Mouse (Mus musculus): ENCODE results near the gene Lhfpl2. TPM values are rescaled to one million over a fixed set of nuclear protein-coding genes. Genes with fewer than 3 reads are reported as not detected.
A peak's percentile ranks its signal among the peaks of the same experiment; 100 is the strongest.

Gene Lhfpl2
- polyA plus RNA-seq, 1 experiment from 2014 or later: 10.2 TPM

- peak; percentile 89 for ATAC-seq
Observed at GRCm38 (mm10) chr13:94159478-94160220, 102.1 kb downstream of the Lhfpl2 start.

GRCm38 (mm10) chr13:94164501-94164900, 106.9 kb downstream of the Lhfpl2 start:
- Histone ChIP-seq H3K36me3 (ENCODE audit: control insufficient read depth, insufficient read depth) (no peaks in the 10 kb centered on the region), H3K4me2 (replicated peaks; ENCODE audit: low read depth) (no peak overlapping the region), H3K9me3 (ENCODE audit: control insufficient read depth) (no peaks in the 10 kb centered on the region), H3K4me3 (ENCODE audit: low read depth, low read length) (no peak overlapping the region), H3K9ac (ENCODE audit: low read depth, low read length) (no peak overlapping the region), H3K27me3 (replicated peaks; ENCODE audit: control insufficient read depth, insufficient read depth, low read length) (no peaks in the 10 kb centered on the region), H3K27ac (ENCODE audit: low read depth, low read length) (peak overlapping the region; percentile 22), H3K4me1 (replicated peaks; ENCODE audit: control insufficient read depth, insufficient read depth, low read length) (peaks cover 11% of the 10 kb centered on the region; the same call in 1 of the 2 replicates)
- no peak for TF ChIP-seq CTCF (IDR thresholded peaks at IDR 0.05; ENCODE audit: low read depth)
- ATAC-seq: no peak
- WGBS: 37% methylated on average over 6 of the region's 6 CpGs

More at GRCm38 (mm10) chr13:94159478-94160220, 102.1 kb downstream of the Lhfpl2 start:
- 41% methylated on average over 7 of the region's 7 CpGs for WGBS
- H3K4me3 ChIP-seq (ENCODE audit: low read depth, low read length): no peak overlapping the region
- no peaks in the 10 kb centered on the region for H3K36me3 ChIP-seq (ENCODE audit: control insufficient read depth, insufficient read depth)
- no peak for TF ChIP-seq CTCF (IDR thresholded peaks at IDR 0.05; ENCODE audit: low read depth)
- peak overlapping the region; percentile 42 for H3K4me2 ChIP-seq (replicated peaks; ENCODE audit: low read depth)
- H3K27me3 ChIP-seq (replicated peaks; ENCODE audit: control insufficient read depth, insufficient read depth, low read length): no peaks in the 10 kb centered on the region
- no peaks in the 10 kb centered on the region for H3K9me3 ChIP-seq (ENCODE audit: control insufficient read depth)
- H3K27ac ChIP-seq (ENCODE audit: low read depth, low read length): peak overlapping the region; percentile 88
- 0 out of 2 replicates have a peak overlapping the region, but pooled peaks have one; percentile 17 for H3K9ac ChIP-seq (ENCODE audit: low read depth, low read length)
- H3K4me1 ChIP-seq (replicated peaks; ENCODE audit: control insufficient read depth, insufficient read depth, low read length): peaks cover 17% of the 10 kb centered on the region; the same call in 1 of the 2 replicates

- no peak for TF ChIP-seq CTCF (IDR thresholded peaks at IDR 0.05; ENCODE audit: low read depth)
- Histone ChIP-seq H3K4me3 (ENCODE audit: low read depth, low read length) (no peak overlapping the region), H3K36me3 (ENCODE audit: control insufficient read depth, insufficient read depth) (no peaks in the 10 kb centered on the region), H3K4me2 (replicated peaks; ENCODE audit: low read depth) (no peak overlapping the region), H3K4me1 (replicated peaks; ENCODE audit: control insufficient read depth, insufficient read depth, low read length) (0 out of 2 replicates have a peak, but pooled peaks cover 9% of the 10 kb centered on the region), H3K27me3 (replicated peaks; ENCODE audit: control insufficient read depth, insufficient read depth, low read length) (no peaks in the 10 kb centered on the region), H3K27ac (ENCODE audit: low read depth, low read length) (no peak overlapping the region), H3K9me3 (ENCODE audit: control insufficient read depth) (no peaks in the 10 kb centered on the region), H3K9ac (ENCODE audit: low read depth, low read length) (no peak overlapping the region)
- 82% methylated on average over 5 of the region's 5 CpGs for WGBS
- ATAC-seq: no peak
Observed at GRCm38 (mm10) chr13:94168319-94168718, 110.7 kb downstream of the Lhfpl2 start.

- no peaks in the 10 kb centered on the region for H3K36me3 ChIP-seq (ENCODE audit: control insufficient read depth, insufficient read depth)
- WGBS: 79% methylated on average over 6 of the region's 6 CpGs
Observed at GRCm38 (mm10) chr13:94169325-94169916, 111.8 kb downstream of the Lhfpl2 start.

GRCm38 (mm10) chr13:94171612-94172011, 114.0 kb downstream of the Lhfpl2 start:
- ATAC-seq: no peak
- Histone ChIP-seq H3K27me3 (replicated peaks; ENCODE audit: control insufficient read depth, insufficient read depth, low read length) (no peaks in the 10 kb centered on the region), H3K36me3 (ENCODE audit: control insufficient read depth, insufficient read depth) (no peaks in the 10 kb centered on the region), H3K4me3 (ENCODE audit: low read depth, low read length) (no peak overlapping the region), H3K9me3 (ENCODE audit: control insufficient read depth) (no peaks in the 10 kb centered on the region), H3K4me1 (replicated peaks; ENCODE audit: control insufficient read depth, insufficient read depth, low read length) (0 out of 2 replicates have a peak, but pooled peaks cover 12% of the 10 kb centered on the region), H3K4me2 (replicated peaks; ENCODE audit: low read depth) (no peak overlapping the region), H3K27ac (ENCODE audit: low read depth, low read length) (no peak overlapping the region; the same call in 1 of the 2 replicates), H3K9ac (ENCODE audit: low read depth, low read length) (no peak overlapping the region)
- 44% methylated on average over 5 of the region's 5 CpGs for WGBS
- TF ChIP-seq CTCF (IDR thresholded peaks at IDR 0.05; ENCODE audit: low read depth): no peak

More at GRCm38 (mm10) chr13:94169325-94169916, 111.8 kb downstream of the Lhfpl2 start:
- H3K4me1 ChIP-seq (replicated peaks; ENCODE audit: control insufficient read depth, insufficient read depth, low read length): 0 out of 2 replicates have a peak, but pooled peaks cover 9% of the 10 kb centered on the region
- H3K9me3 ChIP-seq (ENCODE audit: control insufficient read depth): no peaks in the 10 kb centered on the region
- no peak for ATAC-seq
- no peak for TF ChIP-seq CTCF (IDR thresholded peaks at IDR 0.05; ENCODE audit: low read depth)
- no peak overlapping the region for H3K4me3 ChIP-seq (ENCODE audit: low read depth, low read length)
- no peak overlapping the region for H3K4me2 ChIP-seq (replicated peaks; ENCODE audit: low read depth)
- no peaks in the 10 kb centered on the region for H3K27me3 ChIP-seq (replicated peaks; ENCODE audit: control insufficient read depth, insufficient read depth, low read length)
- no peak overlapping the region for H3K27ac ChIP-seq (ENCODE audit: low read depth, low read length)
- no peak overlapping the region for H3K9ac ChIP-seq (ENCODE audit: low read depth, low read length)

- peak; percentile 46 for ATAC-seq
- 82% methylated on average over 15 of the region's 15 CpGs for WGBS
Observed at GRCm38 (mm10) chr13:94172533-94173310, 115.1 kb downstream of the Lhfpl2 start.

More at GRCm38 (mm10) chr13:94172533-94173310, 115.1 kb downstream of the Lhfpl2 start:
- TF ChIP-seq CTCF (IDR thresholded peaks at IDR 0.05; ENCODE audit: low read depth): no peak
- Histone ChIP-seq H3K9me3 (ENCODE audit: control insufficient read depth) (no peaks in the 10 kb centered on the region), H3K27ac (ENCODE audit: low read depth, low read length) (no peak overlapping the region), H3K4me1 (replicated peaks; ENCODE audit: control insufficient read depth, insufficient read depth, low read length) (0 out of 2 replicates have a peak, but pooled peaks cover 12% of the 10 kb centered on the region), H3K4me2 (replicated peaks; ENCODE audit: low read depth) (no peak overlapping the region), H3K9ac (ENCODE audit: low read depth, low read length) (no peak overlapping the region), H3K27me3 (replicated peaks; ENCODE audit: control insufficient read depth, insufficient read depth, low read length) (no peaks in the 10 kb centered on the region), H3K4me3 (ENCODE audit: low read depth, low read length) (no peak overlapping the region), H3K36me3 (ENCODE audit: control insufficient read depth, insufficient read depth) (no peaks in the 10 kb centered on the region)

Data from intestine, postnatal 0 days (tissue).